In the genomic region with DNA sequence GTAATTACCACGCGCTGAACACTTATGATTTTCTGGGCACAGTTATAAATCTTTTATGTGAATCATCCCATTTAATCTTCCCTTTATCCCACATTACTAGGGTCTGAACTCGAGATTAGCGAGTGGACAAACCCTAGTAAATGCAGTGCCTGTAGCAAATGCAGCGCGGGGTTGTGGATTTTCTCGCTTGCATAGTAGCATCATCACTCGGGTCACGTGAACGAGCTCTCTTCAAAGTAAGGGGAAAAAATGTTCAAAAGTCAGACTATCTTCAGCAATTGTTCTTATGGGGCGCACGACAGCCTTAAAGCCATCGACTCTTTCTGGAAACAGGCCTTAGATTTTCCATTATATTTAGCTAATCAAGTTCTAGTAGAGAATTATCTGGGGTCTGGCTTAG, we compare ENCODE assay signal across 8 mouse cellular contexts. TPM values are rescaled to one million over a fixed set of nuclear protein-coding genes. Genes with fewer than 3 reads are reported as not detected.
DNase-seq lines count a peak whose midpoint lies in the region; ATAC-seq and TF ChIP-seq lines count a peak whose summit lies in the region.

No protein-coding gene starts in this region.

- no peak for TF ChIP-seq EP300 in heart, adult 2 months (IDR thresholded peaks at IDR 0.05; ENCODE audit: insufficient read depth, low read depth, low read length)
- TF ChIP-seq EP300 in CH12.LX (IDR thresholded peaks at IDR 0.05; ENCODE audit: low read length), result no peak

- peaks cover 6% of the 10 kb centered on the region for H3K4me1 ChIP-seq in heart, adult 2 months (ENCODE audit: control insufficient read depth, insufficient read depth, low read length)
- peaks cover 5 to 25% of the 10 kb centered on the region in 2 experiments; a peak in 3 of 4 replicates for H3K4me1 ChIP-seq in CH12.LX (ENCODE audit: control insufficient read depth in 1 of 2, insufficient read depth in 2 of 2)
- H3K4me1 ChIP-seq in forebrain, postnatal 0 days (ENCODE audit: insufficient read depth), result peaks cover 20% of the 10 kb centered on the region
- H3K4me1 ChIP-seq in liver, embryonic 16.5 days (ENCODE audit: control insufficient read depth, low read depth, low read length), result peaks cover 21% of the 10 kb centered on the region

- no peaks in the 10 kb centered on the region for H3K9me3 ChIP-seq in CH12.LX (replicated peaks; ENCODE audit: low read length)
- H3K9me3 ChIP-seq in forebrain, postnatal 0 days (ENCODE audit: low read length), result no peaks in the 10 kb centered on the region
- no peaks in the 10 kb centered on the region for H3K9me3 ChIP-seq in liver, embryonic 16.5 days (replicated peaks; ENCODE audit: control insufficient read depth, low read length)

- no peak for TF ChIP-seq RAD21 in CH12.LX (IDR thresholded peaks at IDR 0.05; ENCODE audit: low read depth, low read length)

- dilution Hi-C loops in CH12.LX (cut with MboI; ENCODE audit: extremely low pct_ligation_motif_present, extremely low pct_unique_long_range_greater_than_20kb, low sequenced_read_pairs), result no loop called here

- TF ChIP-seq CTCF in heart, adult 2 months (IDR thresholded peaks at IDR 0.05), result no peak
- no peak for TF ChIP-seq CTCF in CH12.LX (conservative IDR thresholded peaks at IDR 0.05 in 1 of 2, IDR thresholded peaks at IDR 0.05 in 1 of 2; ENCODE audit: low read depth in 2 of 2, low read length in 2 of 2)
- no peak for TF ChIP-seq CTCF in forebrain, postnatal 0 days (IDR thresholded peaks at IDR 0.05; ENCODE audit: low read depth)

- H3K27ac ChIP-seq in heart, adult 2 months, result no peak overlapping the region; the same call in 1 of the 2 replicates
- no peak overlapping the region for H3K27ac ChIP-seq in CH12.LX (ENCODE audit: insufficient read depth, low read depth)
- 0 out of 2 replicates have a peak overlapping the region, but pooled peaks have one; percentile 99 for H3K27ac ChIP-seq in forebrain, postnatal 0 days (ENCODE audit: low read depth, low read length)
- no peak overlapping the region for H3K27ac ChIP-seq in liver, embryonic 16.5 days (ENCODE audit: low read length)

- no peak for ATAC-seq in forebrain, postnatal 0 days
- ATAC-seq in liver, embryonic 16.5 days (ENCODE audit: low read depth), result no peak
- ATAC-seq in megakaryocyte-erythroid progenitor cell, adult 5-6 weeks (replicated peaks; ENCODE audit: low FRiP score, low TSS enrichment, poor library complexity, severe bottlenecking), result no peak

- intact Hi-C loops in heart, adult 2 months (cut with DNase I), result loop anchor here (1.0 to 2.0 kb wide), 2 partner anchors 44 to 47 kb away; a partner anchor contains a TSS
- intact Hi-C loops in gastrocnemius, postnatal 14 days (cut with DNase I; ENCODE audit: low total_unique reads), result no loop called here

- TF ChIP-seq POLR2A in heart, adult 2 months (IDR thresholded peaks at IDR 0.05; ENCODE audit: insufficient read depth, low read depth, low read length), result no peak
- TF ChIP-seq POLR2A in CH12.LX (IDR thresholded peaks at IDR 0.05; ENCODE audit: low read depth, low read length), result no peak

- no peak overlapping the region for H3K9ac ChIP-seq in heart, adult 2 months (ENCODE audit: low read depth, low read length)
- H3K9ac ChIP-seq in CH12.LX (ENCODE audit: insufficient read depth, low read depth), result peak overlapping the region; percentile 81
- H3K9ac ChIP-seq in forebrain, postnatal 0 days, result peak overlapping the region; percentile 97
- H3K9ac ChIP-seq in liver, embryonic 16.5 days (ENCODE audit: low read depth, low read length), result peak overlapping the region; percentile 84

- in situ Hi-C loops in CH12.LX (cut with MboI; ENCODE audit: low pct_ligation_motif_present, low pct_unique_long_range_greater_than_20kb, low sequenced_read_pairs), result no loop called here

- peaks cover 4% of the 10 kb centered on the region for H3K36me3 ChIP-seq in heart, adult 2 months (ENCODE audit: control insufficient read depth, insufficient read depth, low read length)
- H3K36me3 ChIP-seq in CH12.LX (replicated peaks in 1 of 2; ENCODE audit: control insufficient read depth in 1 of 2, insufficient read depth in 1 of 2, low read length in 1 of 2), result peaks cover 7 to 16% of the 10 kb centered on the region in 2 experiments
- peaks cover 12% of the 10 kb centered on the region for H3K36me3 ChIP-seq in forebrain, postnatal 0 days (ENCODE audit: insufficient read depth)
- H3K36me3 ChIP-seq in liver, embryonic 16.5 days (ENCODE audit: control insufficient read depth, insufficient read depth), result peaks cover 4% of the 10 kb centered on the region

- no peak for DNase-seq in heart, adult 2 months
- no peak for DNase-seq in heart, adult 8-10 months (ENCODE audit: low spot score)
- DNase-seq in CH12.LX (ENCODE audit: extremely low read depth), result no peak
- peak; percentile 8 for DNase-seq in forebrain, postnatal 0 days
- no peak for DNase-seq in gastrocnemius, postnatal 14 days
- DNase-seq in cerebellum, postnatal 36 days, result no peak

- H3K27me3 ChIP-seq in heart, adult 2 months (ENCODE audit: control insufficient read depth, insufficient read depth, low read length), result no peaks in the 10 kb centered on the region
- no peaks in the 10 kb centered on the region for H3K27me3 ChIP-seq in CH12.LX (replicated peaks)
- H3K27me3 ChIP-seq in forebrain, postnatal 0 days (ENCODE audit: insufficient read depth, low read length), result no peaks in the 10 kb centered on the region
- H3K27me3 ChIP-seq in liver, embryonic 16.5 days (ENCODE audit: control insufficient read depth, insufficient read depth, low read depth, low read length), result no peaks in the 10 kb centered on the region

- 64% methylated on average over 13 of the region's 13 CpGs for WGBS in heart, adult 2 months
- 59% methylated on average over 13 of the region's 13 CpGs for WGBS in forebrain, postnatal 0 days
- WGBS in liver, embryonic 16.5 days (ENCODE audit: insufficient replicate concordance), result 75% methylated on average over 13 of the region's 13 CpGs

- H3K79me2 ChIP-seq in heart, adult 2 months (replicated peaks; ENCODE audit: control insufficient read depth, insufficient read depth, low read length), result 0 out of 2 replicates have a peak, but pooled peaks cover 1% of the 10 kb centered on the region
- H3K79me2 ChIP-seq in CH12.LX (replicated peaks; ENCODE audit: control insufficient read depth, extremely low read depth, insufficient read depth, poor library complexity, severe bottlenecking), result peaks cover 15% of the 10 kb centered on the region

- H3K4me3 ChIP-seq in heart, adult 2 months, result peak overlapping the region; percentile 99
- peak overlapping the region in 2 of 3 experiments; percentile 82 to 83 for H3K4me3 ChIP-seq in CH12.LX (replicated peaks in 1 of 3; ENCODE audit: low read depth in 2 of 3, low read length in 2 of 3, poor library complexity in 1 of 3)
- peak overlapping the region; percentile 76 for H3K4me3 ChIP-seq in forebrain, postnatal 0 days (ENCODE audit: low read depth, low read length)
- H3K4me3 ChIP-seq in liver, embryonic 16.5 days (ENCODE audit: low read depth, low read length), result peak overlapping the region; percentile 75

- peak overlapping the region; percentile 94 for H3K4me2 ChIP-seq in CH12.LX (ENCODE audit: insufficient read depth, low read depth, poor library complexity, severe bottlenecking)
- peak overlapping the region; percentile 66 for H3K4me2 ChIP-seq in forebrain, postnatal 0 days (ENCODE audit: low read depth)
- peak overlapping the region; percentile 84 for H3K4me2 ChIP-seq in liver, embryonic 16.5 days (ENCODE audit: low read depth, low read length)

TF ChIP-seq in CH12.LX, 34 proteins besides CTCF, POLR2A, EP300 and RAD21 (continues in another document):
- TF ChIP-seq E2F4 (IDR thresholded peaks at IDR 0.05; ENCODE audit: insufficient replicate concordance, low read depth, low read length), result no peak

RNA-seq across cellular contexts. Expression of a gene that starts 1.0 kb away (rescaled TPM):
- total RNA-seq in heart, adult 2 months (2021), result 10 to 100 TPM; 64.3 to 68.2 TPM
- polyA plus RNA-seq in heart, adult 2 months (2012; rRNA removed), result 22.4 and 32.6 TPM in 2 replicates
- total RNA-seq in heart, adult 8-10 months (2022), result 10 to 100 TPM; 57.3 to 70.2 (median 66.2) TPM
- total RNA-seq in CH12.LX (2012; rRNA removed) (36.3 and 43.6 TPM in 2 replicates), CH12.LX (2014; rRNA removed) (57.0 and 63.5 TPM in 2 replicates)
- polyA plus RNA-seq in CH12.LX (2012; ENCODE audit: insufficient read length, low read depth), result 38.1 and 39.0 TPM in 2 replicates
- total RNA-seq in forebrain, postnatal 0 days (2014; rRNA removed), result 136 and 152 TPM in 2 replicates
- polyA plus RNA-seq in forebrain, postnatal 0 days (2015; fragmentation: Nextera tagmentation; extraction: Ambion mirVana), result 127 and 145 TPM in 2 replicates
- 18.4 and 19.3 TPM in 2 replicates for polyA plus RNA-seq in liver, embryonic 16.5 days (2015; fragmentation: Nextera tagmentation; extraction: Ambion mirVana)
- 10 to 100 TPM; 31.3 to 34.1 TPM for total RNA-seq in gastrocnemius, postnatal 14 days (2021)
- 28.2 and 29.8 TPM in 2 replicates for total RNA-seq in megakaryocyte-erythroid progenitor cell, adult 5-6 weeks (2014; fragmentation: Nextera tagmentation)
- 40.9 and 52.6 TPM in 2 replicates for total RNA-seq in megakaryocyte-erythroid progenitor cell, adult 5-6 weeks (2017)

RNA-seq across cellular contexts. Expression of a gene that starts 43.3 kb away (rescaled TPM):
- 10 to 100 TPM; 21.0 to 25.8 TPM for total RNA-seq in heart, adult 2 months (2021)
- polyA plus RNA-seq in heart, adult 2 months (2012; rRNA removed), result 17.9 and 38.0 TPM in 2 replicates
- total RNA-seq in heart, adult 8-10 months (2022), result 10 to 100 TPM; 16.1 to 23.8 (median 19.3) TPM
- 30.1 and 31.9 TPM in 2 replicates for total RNA-seq in CH12.LX (2012; rRNA removed)
- total RNA-seq in CH12.LX (2014; rRNA removed), result 39.2 and 39.5 TPM in 2 replicates
- 38.0 and 38.5 TPM in 2 replicates for polyA plus RNA-seq in CH12.LX (2012; ENCODE audit: insufficient read length, low read depth)
- 16.3 and 17.1 TPM in 2 replicates for total RNA-seq in forebrain, postnatal 0 days (2014; rRNA removed)
- polyA plus RNA-seq in forebrain, postnatal 0 days (2015; fragmentation: Nextera tagmentation; extraction: Ambion mirVana), result 19.5 and 22.7 TPM in 2 replicates
- 28.9 and 32.2 TPM in 2 replicates for polyA plus RNA-seq in liver, embryonic 16.5 days (2015; fragmentation: Nextera tagmentation; extraction: Ambion mirVana)
- 10 to 100 TPM; 11.2 to 14.2 TPM for total RNA-seq in gastrocnemius, postnatal 14 days (2021)
- 21.3 and 22.7 TPM in 2 replicates for total RNA-seq in megakaryocyte-erythroid progenitor cell, adult 5-6 weeks (2014; fragmentation: Nextera tagmentation)
- total RNA-seq in megakaryocyte-erythroid progenitor cell, adult 5-6 weeks (2017), result 38.9 and 41.3 TPM in 2 replicates

RNA-seq across cellular contexts. Expression of a gene that starts 47.7 kb away (rescaled TPM):
- total RNA-seq in heart, adult 2 months (2021), result 10 to 100 TPM; 22.5 to 23.5 TPM
- 16.8 and 26.2 TPM in 2 replicates for polyA plus RNA-seq in heart, adult 2 months (2012; rRNA removed)
- total RNA-seq in heart, adult 8-10 months (2022), result 10 to 100 TPM; 21.2 to 22.9 (median 21.8) TPM
- 49.4 and 53.5 TPM in 2 replicates for total RNA-seq in CH12.LX (2012; rRNA removed)
- total RNA-seq in CH12.LX (2014; rRNA removed), result 67.8 and 75.3 TPM in 2 replicates
- 58.3 and 61.4 TPM in 2 replicates for polyA plus RNA-seq in CH12.LX (2012; ENCODE audit: insufficient read length, low read depth)
- total RNA-seq in forebrain, postnatal 0 days (2014; rRNA removed), result 45.2 and 50.6 TPM in 2 replicates
- 44.4 and 47.1 TPM in 2 replicates for polyA plus RNA-seq in forebrain, postnatal 0 days (2015; fragmentation: Nextera tagmentation; extraction: Ambion mirVana)
- polyA plus RNA-seq in liver, embryonic 16.5 days (2015; fragmentation: Nextera tagmentation; extraction: Ambion mirVana), result 23.0 and 24.4 TPM in 2 replicates
- 10 to 100 TPM; 15.3 to 15.4 TPM for total RNA-seq in gastrocnemius, postnatal 14 days (2021)
- 44.6 and 44.7 TPM in 2 replicates for total RNA-seq in megakaryocyte-erythroid progenitor cell, adult 5-6 weeks (2014; fragmentation: Nextera tagmentation)
- total RNA-seq in megakaryocyte-erythroid progenitor cell, adult 5-6 weeks (2017), result 65.3 and 68.0 TPM in 2 replicates
